Mouse (Mus musculus) myocyte (in vitro differentiated cells): Measurements from ENCODE around the gene Ostc.

Experiments
- E2F4 ChIP-seq: IDR thresholded peaks from one replicate; pipeline ENCODE4 v1.6.1; 2011; ENCODE audit warnings: mild to moderate bottlenecking, control low read depth, moderate library complexity; ENCODE audit not compliant: insufficient read depth
- MYOG ChIP-seq, 3 experiments: IDR thresholded peaks; one replicate each; pipeline ENCODE4 v1.6.1; 2011; ENCODE audit warnings: control low read depth in 2 of 3, low read depth in 2 of 3, mild to moderate bottlenecking in 2 of 3; ENCODE audit not compliant: insufficient read length in 2 of 3, control insufficient read depth in 1 of 3, insufficient read depth in 1 of 3
- POLR2A ChIP-seq: IDR thresholded peaks from one replicate; pipeline ENCODE4 v1.6.1; 2011; ENCODE audit warnings: low read depth, mild to moderate bottlenecking, control low read depth, moderate library complexity; ENCODE audit not compliant: insufficient read length
- SRF ChIP-seq: IDR thresholded peaks from one replicate; pipeline ENCODE4 v1.6.1; 2011; ENCODE audit warnings: low read depth; ENCODE audit not compliant: control insufficient read depth, insufficient read length

- TF ChIP-seq MYOG (IDR thresholded peaks at IDR 0.05; ENCODE audit: control insufficient read depth in 1 of 3, insufficient read depth in 1 of 3, insufficient read length in 2 of 3, low read depth in 2 of 3) (no peak), POLR2A (no peak), SRF (no peak), E2F4 (no peak)
Measured at GRCm38 (mm10) chr3:130725718-130726117, 16.5 kb upstream of the Ostc start.
